Mouse (Mus musculus): Measurements from ENCODE around the gene Zfp941. TPM values are rescaled to one million over a fixed set of nuclear protein-coding genes. Genes with fewer than 3 reads are reported as not detected.

Gene Zfp941
- total and polyA plus RNA-seq, 3 experiments: 0.34 TPM; not detected in 2

DNA sequence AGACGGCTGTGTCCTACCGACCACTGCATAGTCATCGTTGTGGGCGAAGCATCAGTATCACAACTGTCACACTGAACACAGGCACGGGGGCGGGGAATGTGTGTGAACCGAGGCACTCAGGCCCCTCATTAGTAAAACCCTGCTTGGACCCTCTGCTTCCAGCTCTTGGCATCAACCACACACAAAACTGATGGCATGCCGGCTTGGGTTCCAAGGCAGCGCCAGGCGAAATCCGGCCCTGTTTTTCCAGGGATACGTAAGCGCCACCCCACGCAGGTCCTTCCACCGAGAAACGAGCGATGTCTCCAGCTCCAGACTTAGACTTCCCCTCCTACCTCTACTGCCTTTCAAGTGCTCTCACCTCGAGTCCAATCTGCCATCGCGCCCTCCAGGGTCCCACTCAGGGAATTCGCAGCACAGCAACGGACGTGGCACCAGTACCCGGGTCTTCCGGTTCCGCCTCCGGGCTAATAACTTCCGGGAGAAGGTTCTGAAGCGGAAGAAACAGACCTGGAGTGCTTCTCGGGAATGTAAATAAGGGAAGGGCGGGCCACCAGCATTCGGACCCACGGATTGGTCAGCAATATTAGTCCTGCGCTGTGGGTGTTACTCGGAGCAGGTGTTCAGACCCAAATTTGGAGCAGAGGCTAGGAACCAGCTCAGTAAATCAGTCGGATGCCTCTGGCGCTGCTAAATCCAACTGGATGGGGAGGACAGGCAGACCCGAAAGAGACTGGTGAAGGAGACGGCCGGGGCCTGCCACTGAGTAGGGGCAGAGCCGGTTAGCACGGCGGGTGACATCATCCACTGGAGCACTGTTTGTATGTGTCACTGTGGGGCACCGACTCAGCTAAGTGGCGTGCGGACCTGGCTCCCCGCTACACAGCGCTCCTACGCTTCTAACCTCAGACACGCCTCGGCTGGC, 34.1 kb upstream of the Zfp941 start, which contains the start of gene Gm45785 (continued):
- TF ChIP-seq MXI1 (IDR thresholded peaks at IDR 0.05; ENCODE audit: low read depth, low read length): peak; percentile 90
- TF ChIP-seq HCFC1 (IDR thresholded peaks at IDR 0.05; ENCODE audit: low read depth, low read length): peak; percentile 91
- TF ChIP-seq RAD21 (IDR thresholded peaks at IDR 0.05; ENCODE audit: low read depth, low read length): no peak
- TF ChIP-seq MYC (IDR thresholded peaks at IDR 0.05; ENCODE audit: low read depth, low read length): peak; percentile 24; the same call in 1 of the 2 replicates
- no peak for TF ChIP-seq CHD1 (IDR thresholded peaks at IDR 0.05; ENCODE audit: low read depth, low read length)
- TF ChIP-seq ZMIZ1 (IDR thresholded peaks at IDR 0.05; ENCODE audit: low read depth, low read length): peak; percentile 67; the same call in 1 of the 2 replicates
- TF ChIP-seq POLR2AphosphoS2 (IDR thresholded peaks at IDR 0.05; ENCODE audit: low read depth, low read length): peak; percentile 81; the same call in 1 of the 2 replicates
- TF ChIP-seq E2F4 (IDR thresholded peaks at IDR 0.05; ENCODE audit: insufficient replicate concordance, low read depth, low read length): no peak
- no peak for TF ChIP-seq EP300 (IDR thresholded peaks at IDR 0.05; ENCODE audit: low read length)
- no peak for TF ChIP-seq USF2 (conservative IDR thresholded peaks at IDR 0.05; ENCODE audit: low read depth, low read length)
- peak; percentile 87 for TF ChIP-seq MAX (IDR thresholded peaks at IDR 0.05; ENCODE audit: low read length)
- TF ChIP-seq ZNF384 (IDR thresholded peaks at IDR 0.05; ENCODE audit: low read depth, low read length): no peak

DNA sequence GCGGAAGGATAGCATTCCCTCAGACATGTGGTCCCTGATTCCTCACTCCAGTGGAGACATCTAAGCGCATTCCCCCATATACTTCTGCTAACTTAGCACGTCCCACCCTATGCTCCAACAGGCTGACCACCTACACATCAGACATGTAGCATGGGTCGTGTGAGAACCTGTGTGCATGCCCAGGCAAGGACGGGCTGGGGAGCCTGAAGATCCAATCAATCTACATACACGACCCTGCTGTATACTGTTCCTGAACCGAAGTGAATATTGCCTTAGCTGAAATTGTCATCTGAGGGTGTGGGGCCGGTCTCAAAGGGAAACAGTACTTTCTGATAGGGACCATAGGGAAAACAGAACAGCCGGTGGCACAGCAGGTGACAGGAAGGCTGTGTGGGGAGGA, 33.2 kb upstream of the Zfp941 start:
- H3K4me2 ChIP-seq (ENCODE audit: insufficient read depth, low read depth, poor library complexity, severe bottlenecking): peak overlapping the region; percentile 81
- H3K36me3 ChIP-seq (replicated peaks in 1 of 2; ENCODE audit: control insufficient read depth in 1 of 2, insufficient read depth in 1 of 2, low read length in 1 of 2): peaks cover 47 to 66% of the 10 kb centered on the region in 2 experiments
- H3K9ac ChIP-seq (ENCODE audit: insufficient read depth, low read depth): peak overlapping the region; percentile 83
- peaks cover 21 to 33% of the 10 kb centered on the region in 2 experiments for H3K4me1 ChIP-seq (ENCODE audit: control insufficient read depth in 1 of 2, insufficient read depth in 2 of 2)
- no peak for DNase-seq (ENCODE audit: extremely low read depth)
- no peaks in the 10 kb centered on the region for H3K27me3 ChIP-seq (replicated peaks)
- no peak overlapping the region for H3K27ac ChIP-seq (ENCODE audit: insufficient read depth, low read depth)
- TF ChIP-seq PAX5 (IDR thresholded peaks at IDR 0.05; ENCODE audit: low read length): no peak
- TF ChIP-seq UBTF (IDR thresholded peaks at IDR 0.05; ENCODE audit: low read depth, low read length): no peak
- TF ChIP-seq SMC3 (IDR thresholded peaks at IDR 0.05; ENCODE audit: low read depth, low read length): no peak
- TF ChIP-seq MYC (IDR thresholded peaks at IDR 0.05; ENCODE audit: low read depth, low read length): no peak
- TF ChIP-seq MEF2A (IDR thresholded peaks at IDR 0.05; ENCODE audit: borderline replicate concordance, low read depth, low read length): no peak
- TF ChIP-seq NELFE (IDR thresholded peaks at IDR 0.05; ENCODE audit: low read depth, low read length): no peak
- TF ChIP-seq JUN (IDR thresholded peaks at IDR 0.05; ENCODE audit: insufficient read depth, low read depth, low read length): no peak
- TF ChIP-seq CTCF (conservative IDR thresholded peaks at IDR 0.05 in 1 of 2, IDR thresholded peaks at IDR 0.05 in 1 of 2; ENCODE audit: low read depth in 2 of 2, low read length in 2 of 2): no peak
- TF ChIP-seq CHD2 (IDR thresholded peaks at IDR 0.05; ENCODE audit: low read length): no peak
- TF ChIP-seq ETS1 (conservative IDR thresholded peaks at IDR 0.05; ENCODE audit: low read depth, low read length): no peak
- TF ChIP-seq RCOR1 (conservative IDR thresholded peaks at IDR 0.05; ENCODE audit: low read depth, low read length): no peak
- TF ChIP-seq ELF1 (IDR thresholded peaks at IDR 0.05; ENCODE audit: low read depth, low read length): no peak
- TF ChIP-seq USF1 (IDR thresholded peaks at IDR 0.05; ENCODE audit: low read depth, low read length): no peak
- TF ChIP-seq HCFC1 (IDR thresholded peaks at IDR 0.05; ENCODE audit: low read depth, low read length): no peak
- no peak for TF ChIP-seq MXI1 (IDR thresholded peaks at IDR 0.05; ENCODE audit: low read depth, low read length)
- no peak for TF ChIP-seq JUND (conservative IDR thresholded peaks at IDR 0.05; ENCODE audit: low read depth, low read length)
- H3K4me3 ChIP-seq (replicated peaks in 1 of 3; ENCODE audit: low read depth in 2 of 3, low read length in 2 of 3, poor library complexity in 1 of 3): peak overlapping the region; percentile 84 to 98 (median 86)
- no peaks in the 10 kb centered on the region for H3K9me3 ChIP-seq (replicated peaks; ENCODE audit: low read length)
- H3K79me2 ChIP-seq (replicated peaks; ENCODE audit: control insufficient read depth, extremely low read depth, insufficient read depth, poor library complexity, severe bottlenecking): peaks cover 33% of the 10 kb centered on the region
- in situ Hi-C loops (cut with MboI; ENCODE audit: low pct_ligation_motif_present, low pct_unique_long_range_greater_than_20kb, low sequenced_read_pairs) (no loop called here), dilution Hi-C loops (cut with MboI; ENCODE audit: extremely low pct_ligation_motif_present, extremely low pct_unique_long_range_greater_than_20kb, low sequenced_read_pairs) (no loop called here)

Data from CH12.LX (cell line).